Mouse (Mus musculus) CH12.LX (cell line): ENCODE measurements around the gene Usp7. TPM values are rescaled to one million over a fixed set of nuclear protein-coding genes. Genes with fewer than 3 reads are reported as not detected.

Experiments
- DNase-seq: peaks from one replicate; pipeline ENCODE4 v3.0.0-alpha.2; 2013; ENCODE audit errors: extremely low read depth
- H3K27ac ChIP-seq: 2 replicates; pipeline ENCODE4 v1.5.1; 2012; ENCODE audit warnings: low read depth, mild to moderate bottlenecking, control low read depth, moderate library complexity; ENCODE audit not compliant: insufficient read depth
- H3K27me3 ChIP-seq: replicated peaks from 2 replicates; pipeline ENCODE3; 2012; ENCODE audit warnings: inconsistent platforms
- H3K36me3 ChIP-seq, 2 experiments: replicated peaks in 1 of 2; 2 replicates each; pipeline versions ENCODE3 to v1.6.1; 2012; ENCODE audit warnings: inconsistent platforms in 1 of 2, low read length in 1 of 2, mild to moderate bottlenecking in 1 of 2, mixed read lengths in 1 of 2, moderate library complexity in 1 of 2; ENCODE audit not compliant: control insufficient read depth in 1 of 2, insufficient read depth in 1 of 2
- H3K4me1 ChIP-seq, 2 experiments: 2 replicates each; pipeline ENCODE4 v1.6.1; 2012; ENCODE audit warnings: inconsistent platforms in 1 of 2, moderate library complexity in 1 of 2; ENCODE audit not compliant: insufficient read depth in 2 of 2, control insufficient read depth in 1 of 2
- H3K4me2 ChIP-seq: 2 replicates; pipeline ENCODE4 v1.6.1; 2012; ENCODE audit warnings: low read depth, mild to moderate bottlenecking, control low read depth; ENCODE audit not compliant: poor library complexity, insufficient read depth, severe bottlenecking
- H3K4me3 ChIP-seq, 3 experiments: fragments of 150-350 bp in 1 of 3; sonication (generic) in 1 of 3; replicated peaks in 1 of 3; 2 replicates each; pipeline versions ENCODE3 to v1.5.1; 2011 to 2012; ENCODE audit warnings: low read depth in 2 of 3, low read length in 2 of 3, mild to moderate bottlenecking in 2 of 3, moderate library complexity in 2 of 3, control low read depth in 1 of 3, improper control_type of control experiment in 1 of 3, inconsistent platforms in 1 of 3, mixed read lengths in 1 of 3; ENCODE audit not compliant: poor library complexity in 1 of 3
- H3K79me2 ChIP-seq: replicated peaks from 2 replicates; pipeline ENCODE4 v1.6.1; 2012; ENCODE audit warnings: mild to moderate bottlenecking, moderate library complexity; ENCODE audit not compliant: control insufficient read depth, poor library complexity, insufficient read depth, severe bottlenecking; ENCODE audit errors: extremely low read depth
- H3K9ac ChIP-seq: 2 replicates; pipeline ENCODE4 v1.6.1; 2012; ENCODE audit warnings: low read depth, mild to moderate bottlenecking, control low read depth, moderate library complexity; ENCODE audit not compliant: insufficient read depth
- H3K9me3 ChIP-seq: replicated peaks from 2 replicates; pipeline ENCODE3; 2012; ENCODE audit warnings: low read length, inconsistent platforms, mixed read lengths
- BHLHE40 ChIP-seq: IDR thresholded peaks from 2 replicates; pipeline ENCODE4 v1.6.1; 2011; ENCODE audit warnings: mild to moderate bottlenecking, low read depth, low read length, improper control_type of control experiment
- CHD1 ChIP-seq: IDR thresholded peaks from 2 replicates; pipeline ENCODE4 v1.6.1; 2012; ENCODE audit warnings: low read depth, low read length, improper control_type of control experiment, inconsistent platforms
- CTCF ChIP-seq, 2 experiments: IDR thresholded peaks in 1 of 2; conservative IDR thresholded peaks in 1 of 2; 2 replicates each; pipeline ENCODE4 v1.5.1; 2011 to 2012; ENCODE audit warnings: low read depth in 2 of 2, low read length in 2 of 2, improper control_type of control experiment in 1 of 2, inconsistent platforms in 1 of 2, mild to moderate bottlenecking in 1 of 2, moderate library complexity in 1 of 2
- E2F4 ChIP-seq: IDR thresholded peaks from 2 replicates; pipeline ENCODE4 v1.6.1; 2011; ENCODE audit warnings: low read depth, low read length, improper control_type of control experiment; ENCODE audit not compliant: insufficient replicate concordance
- ELF1 ChIP-seq: IDR thresholded peaks from 2 replicates; pipeline ENCODE4 v1.6.1; 2014; ENCODE audit warnings: low read depth, mild to moderate bottlenecking, inconsistent platforms, low read length, improper control_type of control experiment
- EP300 ChIP-seq: IDR thresholded peaks from 2 replicates; pipeline ENCODE4 v1.6.1; 2011; ENCODE audit warnings: low read length, improper control_type of control experiment
- ETS1 ChIP-seq: conservative IDR thresholded peaks from 2 replicates; pipeline ENCODE4 v1.6.1; 2012; ENCODE audit warnings: low read depth, mild to moderate bottlenecking, inconsistent platforms, low read length, improper control_type of control experiment, moderate library complexity
- GABPA ChIP-seq: IDR thresholded peaks from 2 replicates; pipeline ENCODE4 v1.6.1; 2012; ENCODE audit warnings: low read depth, low read length, improper control_type of control experiment, inconsistent platforms; ENCODE audit not compliant: insufficient replicate concordance
- HCFC1 ChIP-seq: IDR thresholded peaks from 2 replicates; pipeline ENCODE4 v1.6.1; 2012; ENCODE audit warnings: low read depth, mild to moderate bottlenecking, inconsistent platforms, low read length, improper control_type of control experiment
- IRF4 ChIP-seq: IDR thresholded peaks from 2 replicates; pipeline ENCODE4 v1.6.1; 2014; ENCODE audit warnings: low read depth, mild to moderate bottlenecking, inconsistent platforms, low read length, improper control_type of control experiment
- JUN ChIP-seq: IDR thresholded peaks from 2 replicates; pipeline ENCODE4 v1.6.1; 2011; ENCODE audit warnings: low read depth, mild to moderate bottlenecking, low read length, improper control_type of control experiment, moderate library complexity; ENCODE audit not compliant: insufficient read depth
- JUND ChIP-seq: conservative IDR thresholded peaks from 2 replicates; pipeline ENCODE4 v1.6.1; 2011; ENCODE audit warnings: low read depth, low read length, improper control_type of control experiment
- KAT2A ChIP-seq: IDR thresholded peaks from 2 replicates; pipeline ENCODE4 v1.6.1; 2012; ENCODE audit warnings: low read length, improper control_type of control experiment, inconsistent platforms; ENCODE audit not compliant: insufficient replicate concordance
- MAFK ChIP-seq: IDR thresholded peaks from 2 replicates; pipeline ENCODE4 v1.6.1; 2011; ENCODE audit warnings: low read length, improper control_type of control experiment; ENCODE audit not compliant: insufficient replicate concordance
- MAX ChIP-seq: IDR thresholded peaks from 2 replicates; pipeline ENCODE4 v1.6.1; 2011; ENCODE audit warnings: low read length, improper control_type of control experiment
- MAZ ChIP-seq: IDR thresholded peaks from 2 replicates; pipeline ENCODE4 v1.6.1; 2012; ENCODE audit warnings: low read depth, mild to moderate bottlenecking, inconsistent platforms, low read length, improper control_type of control experiment, moderate library complexity
- NRF1 ChIP-seq: IDR thresholded peaks from 2 replicates; pipeline ENCODE4 v1.6.1; 2014; ENCODE audit warnings: low read depth, mild to moderate bottlenecking, inconsistent platforms, low read length, improper control_type of control experiment, moderate library complexity
- PAX5 ChIP-seq: IDR thresholded peaks from 2 replicates; pipeline ENCODE4 v1.6.1; 2012; ENCODE audit warnings: low read length, inconsistent platforms, mixed read lengths
- POLR2AphosphoS2 ChIP-seq: IDR thresholded peaks from 2 replicates; pipeline ENCODE4 v1.6.1; 2011; ENCODE audit warnings: low read depth, low read length, improper control_type of control experiment
- RAD21 ChIP-seq: IDR thresholded peaks from 2 replicates; pipeline ENCODE4 v1.6.1; 2011; ENCODE audit warnings: low read depth, mild to moderate bottlenecking, low read length, improper control_type of control experiment, moderate library complexity
- RCOR1 ChIP-seq: conservative IDR thresholded peaks from 2 replicates; pipeline ENCODE4 v1.6.1; 2012; ENCODE audit warnings: low read depth, mild to moderate bottlenecking, inconsistent platforms, low read length, improper control_type of control experiment
- SIN3A ChIP-seq: IDR thresholded peaks from 2 replicates; pipeline ENCODE4 v1.6.1; 2012; ENCODE audit warnings: low read length, improper control_type of control experiment, inconsistent platforms
- SMC3 ChIP-seq: IDR thresholded peaks from 2 replicates; pipeline ENCODE4 v1.6.1; 2011; ENCODE audit warnings: low read depth, low read length, improper control_type of control experiment
- TBP ChIP-seq: conservative IDR thresholded peaks from 2 replicates; pipeline ENCODE4 v1.6.1; 2011; ENCODE audit warnings: low read depth, low read length, improper control_type of control experiment
- TCF12 ChIP-seq: IDR thresholded peaks from 2 replicates; pipeline ENCODE4 v1.6.1; 2014; ENCODE audit warnings: low read depth, mild to moderate bottlenecking, inconsistent platforms, low read length, improper control_type of control experiment
- UBTF ChIP-seq: IDR thresholded peaks from 2 replicates; pipeline ENCODE4 v1.6.1; 2012; ENCODE audit warnings: low read depth, mild to moderate bottlenecking, inconsistent platforms, low read length, improper control_type of control experiment, moderate library complexity
- USF1 ChIP-seq: IDR thresholded peaks from 2 replicates; pipeline ENCODE4 v1.6.1; 2014; ENCODE audit warnings: low read depth, mild to moderate bottlenecking, inconsistent platforms, low read length, improper control_type of control experiment
- ZC3H11A ChIP-seq: IDR thresholded peaks from 2 replicates; pipeline ENCODE4 v1.6.1; 2012; ENCODE audit warnings: low read depth, mild to moderate bottlenecking, inconsistent platforms, low read length, improper control_type of control experiment
- ZKSCAN1 ChIP-seq: IDR thresholded peaks from 2 replicates; pipeline ENCODE4 v1.6.1; 2012; ENCODE audit warnings: low read depth, inconsistent platforms, low read length, improper control_type of control experiment, borderline replicate concordance
- ZMIZ1 ChIP-seq: IDR thresholded peaks from 2 replicates; pipeline ENCODE4 v1.6.1; 2012; ENCODE audit warnings: low read depth, mild to moderate bottlenecking, inconsistent platforms, low read length, improper control_type of control experiment
- ZNF384 ChIP-seq: IDR thresholded peaks from 2 replicates; pipeline ENCODE4 v1.6.1; 2012; ENCODE audit warnings: low read depth, low read length, improper control_type of control experiment, inconsistent platforms
- dilution Hi-C: fragments of 300-500 bp; cut with MboI; formaldehyde crosslinking; loops from 2 replicates; pipeline ENCODE4 v1.14.3; 2020; ENCODE audit warnings: low sequenced_read_pairs; ENCODE audit not compliant: extremely low pct_unique_long_range_greater_than_20kb, extremely low pct_ligation_motif_present
- in situ Hi-C: fragments of 300-500 bp; cut with MboI; formaldehyde crosslinking; loops from 3 replicates; pipeline ENCODE4 v1.14.3; 2019; ENCODE audit warnings: low sequenced_read_pairs, low pct_ligation_motif_present, low pct_unique_long_range_greater_than_20kb, mixed read lengths
- polyA plus RNA-seq: library from polyadenylated mRNA; unstranded; fragments of >175 nt; gene quantifications from 2 replicates; pipeline ENCODE4 v1.2.1, GENCODE M21; 2012; ENCODE audit warnings: low read depth; ENCODE audit not compliant: insufficient read length
- total RNA-seq, 2 experiments: library from RNA; depleted of rRNA; stranded (reverse); fragments of 300-350 nt in 1 of 2; fragments of >200 nt in 1 of 2; gene quantifications; 2 replicates each; pipeline ENCODE4 v1.2.3; 2012 to 2014

Usp7 gene
- total and polyA plus RNA-seq, 3 experiments = 113 to 169 (median 143) TPM

DNA sequence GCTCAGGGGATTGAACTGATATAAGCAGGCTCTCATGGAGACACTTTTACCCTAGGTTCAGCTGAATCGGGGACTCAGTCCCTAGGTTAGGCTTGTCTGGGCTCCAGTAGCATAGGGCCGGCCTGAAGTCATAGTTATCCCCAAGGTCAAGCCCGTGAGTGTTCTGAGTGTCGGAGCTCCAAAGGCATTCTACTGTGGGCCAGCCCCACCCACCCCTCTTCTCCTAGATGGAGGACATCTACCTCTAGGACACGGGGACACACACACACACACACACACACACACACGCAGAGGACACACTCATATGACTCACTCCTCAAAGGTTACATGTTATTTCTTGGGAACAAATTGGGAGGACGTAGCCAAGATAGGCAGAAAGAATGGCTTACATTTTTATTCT is 35.3 kb upstream of the Usp7 start:
- in situ Hi-C loops (no loop called here), dilution Hi-C loops (no loop called here)
- peaks cover 21% of the 10 kb centered on the region for H3K79me2 ChIP-seq
- no peak overlapping the region for H3K4me3 ChIP-seq
- TF ChIP-seq MAZ = no peak
- no peak for TF ChIP-seq IRF4
- TF ChIP-seq POLR2AphosphoS2 = no peak
- no peak for TF ChIP-seq JUND
- no peak for TF ChIP-seq UBTF
- TF ChIP-seq PAX5 = no peak
- TF ChIP-seq ZC3H11A = no peak
- no peak for TF ChIP-seq SMC3
- no peak for TF ChIP-seq TBP
- no peak for TF ChIP-seq USF1
- TF ChIP-seq JUN = no peak
- TF ChIP-seq ZKSCAN1 = no peak
- TF ChIP-seq RAD21 = no peak
- TF ChIP-seq EP300 = no peak
- TF ChIP-seq GABPA = no peak
- TF ChIP-seq SIN3A = no peak
- TF ChIP-seq MAX = no peak
- H3K9ac ChIP-seq = no peak overlapping the region
- H3K4me1 ChIP-seq = peaks cover 6 to 41% of the 10 kb centered on the region in 2 experiments
- H3K36me3 ChIP-seq = peaks cover 0 to 9% of the 10 kb centered on the region in 2 experiments
- no peak overlapping the region for H3K27ac ChIP-seq
- H3K9me3 ChIP-seq = no peaks in the 10 kb centered on the region
- no peak overlapping the region for H3K4me2 ChIP-seq
- no peaks in the 10 kb centered on the region for H3K27me3 ChIP-seq
- DNase-seq = no peak

DNA sequence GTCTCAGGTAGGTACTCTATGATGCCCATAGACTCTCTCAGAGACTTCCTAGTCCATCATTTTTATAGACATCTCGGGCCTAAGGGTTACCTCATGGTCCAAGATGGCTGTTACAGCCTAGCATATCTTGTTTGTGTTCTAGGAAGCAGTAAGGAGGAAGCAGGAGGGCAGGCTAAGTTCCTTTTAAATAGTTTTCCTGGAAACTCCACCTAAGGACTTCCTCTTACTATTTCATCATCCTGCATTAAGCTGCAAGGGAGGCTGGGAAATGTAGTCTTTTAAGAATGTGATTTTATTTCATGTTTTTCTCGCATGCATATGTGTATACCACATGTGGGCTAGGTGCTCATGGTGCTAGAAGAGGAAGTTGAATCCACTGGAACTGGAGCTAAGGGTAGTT is 31.6 kb upstream of the Usp7 start:
- peaks cover 6 to 28% of the 10 kb centered on the region in 2 experiments for H3K4me1 ChIP-seq
- dilution Hi-C loops (no loop called here), in situ Hi-C loops (loop anchor here (5.0 kb wide), 1 partner anchor 34 kb away; no protein-coding TSS in a partner anchor)
- H3K27ac ChIP-seq = no peak overlapping the region
- no peaks in the 10 kb centered on the region for H3K9me3 ChIP-seq
- H3K27me3 ChIP-seq = no peaks in the 10 kb centered on the region
- H3K36me3 ChIP-seq = no peaks in the 10 kb centered on the region
- H3K79me2 ChIP-seq = no peaks in the 10 kb centered on the region
- DNase-seq = peak; percentile 89
- H3K4me2 ChIP-seq = no peak overlapping the region
- no peak overlapping the region for H3K9ac ChIP-seq
- H3K4me3 ChIP-seq = peak overlapping the region in 2 of 3 experiments; percentile 2 to 22
- TF ChIP-seq UBTF (no peak), POLR2AphosphoS2 (no peak), NRF1 (no peak), BHLHE40 (peak; percentile 18; the same call in 1 of the 2 replicates), SMC3 (no peak), TBP (peak; percentile 91), MAX (peak; percentile 65; the same call in 1 of the 2 replicates), E2F4 (no peak), CTCF (conservative IDR thresholded peaks at IDR 0.05 in 1 of 2, IDR thresholded peaks at IDR 0.05 in 1 of 2; ENCODE audit: low read depth in 2 of 2, low read length in 2 of 2) (no peak), ZMIZ1 (no peak), ZC3H11A (no peak), JUND (peak; percentile 72), MAZ (no peak), IRF4 (0 out of 2 replicates have a peak, but pooled peaks have one; percentile 21), USF1 (no peak), KAT2A (peak; percentile 91; the same call in 1 of the 2 replicates), RCOR1 (no peak), HCFC1 (peak; percentile 99), CHD1 (no peak), MAFK (no peak), RAD21 (no peak), TCF12 (no peak), ETS1 (no peak), PAX5 (no peak), ELF1 (peak; percentile 90), ZNF384 (no peak), EP300 (0 out of 2 replicates have a peak, but pooled peaks have one; percentile 17)
